Mouse (Mus musculus) WW6 (cell line): ENCODE results near the gene Gng11.

ENCODE experiments used
- DNase-seq: peaks from one replicate; pipeline ENCODE4 v3.0.0-alpha.2; 2013; ENCODE audit warnings: low read depth, low spot score

Gene Gng11

DNA sequence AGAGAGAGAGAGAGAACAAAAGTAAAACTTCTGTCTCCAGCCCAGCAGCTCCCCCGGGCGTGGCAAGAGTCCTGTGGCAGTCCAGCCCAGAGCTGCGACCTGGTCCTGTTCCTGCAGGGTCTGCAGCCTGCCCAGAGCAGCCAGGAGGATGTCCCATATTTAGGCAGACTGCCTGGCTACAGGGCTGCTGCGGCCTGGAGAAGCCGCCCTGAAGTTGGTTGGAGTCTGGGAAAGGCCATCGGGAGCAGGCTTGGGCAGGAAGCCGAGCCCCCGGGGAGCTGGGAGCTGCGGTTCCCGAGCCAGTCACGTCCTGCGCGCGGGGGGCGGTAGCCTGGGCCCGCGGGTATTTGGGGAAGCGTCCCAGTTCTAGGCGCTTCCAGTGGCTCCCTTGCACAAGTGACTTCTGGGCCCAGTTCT lies at the start of gene Gng11:
Gng11 (plus strand) TSS at position 15 of the 417 bp plus-strand sequence.
- peak; percentile 16 for DNase-seq

DNA sequence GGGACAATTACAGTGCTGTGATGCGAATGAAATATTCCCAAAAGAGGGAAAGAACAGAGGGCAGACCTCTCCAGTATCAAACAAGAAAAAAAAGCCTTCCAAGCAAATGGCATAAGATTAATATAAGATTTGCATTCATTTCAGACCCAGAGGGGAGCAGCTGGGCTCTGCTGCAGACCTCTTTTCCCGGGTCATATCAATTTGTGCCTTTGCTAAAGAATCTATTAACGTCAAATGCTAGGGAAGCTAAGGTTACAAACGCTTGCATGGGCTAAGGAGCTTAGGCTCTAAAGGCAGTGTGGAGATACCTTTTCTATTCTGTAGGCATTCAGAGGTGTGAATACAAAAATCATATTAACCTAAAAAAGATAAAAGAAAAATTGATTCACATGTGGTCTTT lies 48.7 kb upstream of the Gng11 start:
- DNase-seq = no peak

DNA sequence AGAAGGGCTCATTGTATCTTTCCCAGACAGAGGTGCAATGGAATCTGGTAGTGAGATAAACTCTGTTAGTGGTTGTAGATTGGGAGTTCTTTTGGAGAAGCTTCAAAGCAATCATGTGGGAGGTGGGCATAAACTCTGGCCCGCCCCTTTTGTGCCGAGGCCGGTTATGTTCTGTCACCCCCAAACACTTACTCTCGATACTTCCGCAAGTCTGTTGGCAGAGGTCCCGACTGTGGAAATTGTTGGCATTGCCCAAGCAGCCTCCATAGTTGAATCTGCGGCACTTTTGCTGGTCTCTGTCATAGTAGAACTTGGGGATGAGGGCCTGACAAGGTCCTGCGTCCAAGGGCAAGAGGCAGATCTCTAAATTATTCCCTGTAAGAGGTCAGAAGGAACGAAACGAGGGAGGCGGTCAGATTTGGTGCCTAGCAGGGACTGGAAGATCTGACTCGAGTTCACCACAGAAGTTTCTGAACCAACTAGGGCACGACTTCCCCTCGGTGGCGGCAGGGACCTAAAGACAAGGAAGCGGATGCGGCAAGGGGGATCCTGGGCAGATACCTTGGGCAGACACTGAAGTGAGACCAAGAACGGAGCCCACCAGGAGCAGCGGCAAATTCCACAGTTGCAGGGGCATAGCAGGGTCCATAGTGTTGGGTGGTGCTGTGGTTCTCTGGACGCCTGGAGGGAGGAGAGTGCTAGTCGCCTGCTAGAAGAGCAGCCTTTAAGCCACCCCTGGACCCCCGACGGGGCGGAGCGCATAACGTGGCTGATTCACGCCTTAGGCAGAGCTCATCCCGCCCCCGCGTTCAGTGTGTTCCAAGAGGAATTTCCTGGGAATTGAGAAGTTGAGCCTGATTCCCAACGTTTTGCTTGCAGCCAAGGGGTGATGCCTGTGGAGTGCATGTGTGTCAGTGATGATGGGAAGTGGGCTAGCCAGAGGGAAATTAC lies 35.8 kb upstream of the Gng11 start:
- DNase-seq = peak; percentile 7

DNA sequence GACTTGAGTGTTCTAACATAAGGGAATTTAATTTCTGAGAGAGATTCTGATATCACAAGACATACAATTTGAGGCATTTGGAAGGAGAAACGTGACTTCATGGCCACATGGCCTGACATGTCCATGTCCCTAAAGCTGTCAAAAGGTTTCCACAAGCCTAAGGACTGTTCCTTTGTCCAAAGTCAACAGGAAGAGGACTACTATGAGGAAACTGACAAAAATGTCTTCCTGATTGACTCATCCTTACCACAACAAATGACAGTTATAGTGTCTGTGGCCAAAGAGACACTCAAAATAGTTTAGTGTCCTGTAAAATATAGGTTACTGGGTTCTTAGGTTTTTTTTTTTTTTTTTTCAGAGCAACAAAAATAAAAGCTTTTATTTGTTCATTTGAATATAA lies 30.0 kb upstream of the Gng11 start:
- no peak for DNase-seq

DNA sequence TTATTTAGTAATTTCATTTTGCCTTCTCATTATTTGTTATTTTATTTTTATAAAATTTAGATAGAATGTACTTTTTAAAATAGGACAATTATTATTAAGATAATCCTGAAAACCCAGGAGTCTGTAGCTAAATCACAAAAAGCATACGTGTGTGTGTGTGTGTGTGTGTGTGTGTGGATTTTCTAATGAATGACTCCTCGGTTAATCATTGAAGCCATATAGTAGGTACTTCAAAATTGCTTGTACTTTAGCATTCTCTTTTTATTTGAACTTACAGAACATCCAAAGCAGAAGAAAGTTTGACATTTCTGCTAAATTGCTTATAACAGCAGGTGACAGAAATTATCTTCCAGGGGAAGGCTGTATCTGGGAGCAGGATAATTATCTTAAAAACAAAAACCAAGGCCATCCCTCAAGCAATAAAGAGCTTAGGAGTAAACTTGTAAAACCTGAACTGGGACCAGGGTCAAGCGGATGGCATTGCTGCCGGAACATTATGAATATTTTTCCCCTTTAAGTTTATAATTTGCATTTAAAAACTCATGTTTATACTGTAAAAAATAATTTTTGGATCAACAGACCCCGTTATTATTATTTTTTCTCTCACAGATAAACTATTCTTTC lies 20.9 kb upstream of the Gng11 start:
- DNase-seq = no peak

DNA sequence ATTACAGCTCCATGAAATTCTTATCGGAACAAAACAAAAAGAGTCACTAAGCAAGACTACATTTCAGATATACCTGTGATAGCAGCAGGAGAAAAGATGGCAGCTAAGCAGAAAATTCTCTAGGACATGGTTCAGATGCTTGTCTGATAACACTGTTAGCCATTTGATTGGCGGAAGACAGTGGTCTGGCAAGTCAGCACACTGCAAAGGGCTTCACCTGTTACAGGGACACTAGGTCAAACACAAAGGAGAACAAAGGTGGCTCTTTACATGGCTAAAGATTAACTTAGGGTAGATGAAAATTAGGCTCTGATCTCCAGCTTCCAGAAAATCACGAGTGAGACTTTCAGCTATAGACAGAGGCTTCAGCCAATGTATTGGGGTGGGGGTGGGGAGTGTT lies 15.0 kb upstream of the Gng11 start, which contains the start of gene Tfpi2:
Tfpi2 (minus strand) TSS at position 170 of the 400 bp plus-strand sequence.
- DNase-seq = no peak

DNA sequence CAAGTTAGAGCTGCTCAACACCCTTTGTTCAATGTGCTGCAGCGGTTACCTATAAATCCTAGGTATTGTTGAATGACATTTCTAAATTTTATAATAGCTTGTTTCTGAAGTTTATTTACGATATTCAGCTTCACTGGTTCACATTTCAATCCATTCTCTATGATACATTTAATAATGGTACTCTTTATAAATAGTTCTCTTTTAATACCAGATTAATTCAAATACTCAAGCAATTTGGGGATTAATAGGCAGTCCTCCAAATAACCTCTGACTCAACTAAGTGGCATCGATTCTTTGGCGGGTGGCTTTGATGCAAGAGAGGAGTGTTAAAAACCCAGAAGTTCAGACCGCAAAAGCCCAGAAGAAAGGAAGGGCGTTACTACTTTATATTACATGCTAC lies 10.2 kb upstream of the Gng11 start, which contains the start of gene Gngt1:
Gngt1 (plus strand) TSS at position 301 of the 400 bp plus-strand sequence.
- DNase-seq = no peak

DNA sequence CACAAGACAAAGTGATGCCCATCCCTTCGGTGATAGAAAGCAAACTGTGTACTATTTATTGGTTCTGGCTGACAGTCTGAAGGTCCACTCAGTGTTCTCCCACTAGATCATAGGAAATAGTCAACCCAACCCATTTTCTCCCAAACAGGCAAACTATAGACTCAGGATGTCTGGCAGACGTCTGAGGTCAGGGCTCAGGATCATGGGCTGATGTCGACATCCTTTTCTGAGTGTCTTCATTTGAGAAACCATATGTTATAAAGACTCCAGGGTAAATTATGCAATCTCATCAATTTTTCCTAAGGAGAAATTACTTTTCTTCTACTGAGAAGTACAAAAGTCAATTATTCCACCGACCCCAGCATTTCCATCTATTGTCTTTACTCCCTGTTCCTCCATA lies 5.6 kb upstream of the Gng11 start:
- no peak for DNase-seq

DNA sequence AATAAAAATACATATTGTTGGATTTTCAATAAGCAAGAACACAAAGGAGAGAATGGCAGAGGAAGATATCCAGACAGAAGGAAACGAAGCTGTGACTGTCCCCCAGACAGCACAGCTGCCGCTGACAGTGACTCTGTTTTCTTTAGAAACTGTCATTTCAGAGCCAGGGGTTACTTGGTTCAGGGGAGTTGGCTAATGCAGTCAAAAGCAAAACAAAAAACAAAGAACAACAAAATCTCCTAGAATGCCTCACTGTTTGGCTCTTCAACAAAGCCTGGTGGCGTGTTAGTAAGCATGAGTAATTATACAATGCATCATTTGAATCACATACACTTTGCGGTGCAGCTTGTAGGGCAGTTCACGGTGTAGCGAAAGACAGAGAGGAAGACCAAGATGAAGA lies 4.4 kb upstream of the Gng11 start:
- DNase-seq = no peak

DNA sequence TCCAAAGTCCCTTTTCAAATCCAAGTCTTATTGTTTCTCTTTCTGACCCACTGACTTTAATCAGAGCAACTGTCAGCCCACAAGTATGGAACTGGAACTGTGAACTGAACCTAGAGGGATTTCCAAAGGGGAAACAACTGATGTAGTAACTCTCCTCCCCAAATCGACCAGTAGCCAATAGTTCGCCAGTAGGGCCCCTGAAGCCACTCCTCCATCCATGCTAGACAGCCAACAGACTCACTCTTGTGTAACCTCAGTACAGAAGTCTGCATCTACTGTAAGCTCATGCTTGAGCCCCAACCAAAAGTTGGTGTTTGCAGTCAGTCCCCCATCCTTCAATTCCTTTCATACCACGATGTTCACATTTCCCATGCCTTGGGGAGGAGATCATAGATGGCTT lies 3.0 kb upstream of the Gng11 start:
- DNase-seq = no peak

DNA sequence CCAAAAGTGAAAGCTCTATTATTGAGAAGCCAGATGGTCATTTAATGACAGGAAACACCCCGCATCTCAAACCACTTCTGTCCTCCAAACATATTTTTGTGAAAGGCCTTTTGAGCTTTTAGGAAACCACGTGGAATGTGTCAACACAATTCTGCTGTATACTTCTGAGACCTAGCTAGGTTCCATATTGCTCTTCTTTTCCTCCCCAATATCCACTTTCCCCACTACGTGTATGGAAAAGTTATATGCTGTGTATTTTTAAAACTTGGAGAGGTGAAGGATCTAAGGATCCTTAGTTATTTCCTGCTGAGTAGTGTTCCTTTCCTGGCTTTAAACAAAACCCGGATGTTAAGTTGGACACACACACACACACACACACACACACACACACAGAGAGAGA lies 259 bp upstream of the Gng11 start:
- no peak for DNase-seq

DNA sequence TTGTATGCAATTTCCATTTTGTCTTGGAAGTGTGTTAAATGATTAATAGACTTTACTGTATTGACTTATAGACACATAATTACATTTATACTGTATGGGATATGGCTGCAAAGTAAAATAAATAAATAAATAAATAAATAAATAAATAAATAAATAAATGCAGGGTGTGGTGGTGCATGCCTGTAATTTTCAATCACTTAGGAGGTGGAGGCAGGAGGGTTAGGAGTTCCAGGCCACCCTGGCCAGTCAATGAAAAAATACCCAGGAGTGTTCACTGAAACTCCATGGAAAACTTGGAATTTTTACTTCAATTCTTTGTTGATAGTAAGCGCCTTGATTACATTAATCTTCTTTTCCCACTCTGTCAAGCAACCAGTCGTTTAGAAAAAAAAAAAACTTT lies 1.1 kb downstream of the Gng11 start:
- no peak for DNase-seq

DNA sequence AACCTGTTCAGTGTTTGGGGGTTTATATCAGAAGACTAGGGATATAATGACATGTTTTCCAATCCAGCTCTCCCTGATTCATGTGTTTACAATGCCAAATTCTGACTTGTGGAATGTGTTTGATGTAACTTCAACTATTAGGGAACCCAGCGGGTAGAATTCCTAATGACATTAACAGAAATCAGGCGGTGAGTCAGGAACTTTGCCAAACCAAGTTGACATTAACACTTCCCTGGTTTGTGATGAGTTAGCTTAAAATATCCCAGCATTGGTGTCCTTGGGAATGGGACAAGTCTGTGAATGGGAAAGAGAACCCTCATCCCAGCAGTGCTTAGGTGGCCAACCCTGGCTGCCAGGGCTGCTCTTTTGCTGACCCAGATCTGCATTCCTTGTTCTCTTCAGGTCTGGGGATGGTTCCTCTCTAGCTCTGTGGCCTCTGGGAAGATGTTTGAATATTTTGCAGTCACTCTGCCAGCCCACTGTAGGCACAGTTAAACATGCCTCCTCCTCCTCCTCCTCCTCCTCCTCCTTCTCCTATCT lies 4.9 kb downstream of the Gng11 start:
- DNase-seq = no peak

DNA sequence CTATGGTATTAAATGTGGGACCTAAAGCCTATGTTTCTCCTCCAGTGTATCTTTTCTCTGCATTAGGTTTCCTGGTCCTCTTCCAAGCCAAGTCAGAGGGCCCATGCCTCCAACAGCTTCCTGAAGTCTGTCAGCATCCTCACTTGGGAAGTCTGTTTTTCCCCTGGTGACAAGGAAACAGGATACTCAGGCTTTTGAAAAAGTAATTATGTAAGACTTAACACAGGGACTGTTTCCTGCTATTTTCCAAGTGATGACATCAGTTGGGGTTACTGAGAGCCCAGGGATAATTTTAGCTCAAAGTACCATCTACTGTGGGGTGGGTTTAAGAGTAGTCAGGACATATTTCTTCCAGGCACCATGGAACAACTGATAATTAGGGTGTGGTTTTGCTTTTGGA lies 5.8 kb downstream of the Gng11 start:
- DNase-seq = no peak

DNA sequence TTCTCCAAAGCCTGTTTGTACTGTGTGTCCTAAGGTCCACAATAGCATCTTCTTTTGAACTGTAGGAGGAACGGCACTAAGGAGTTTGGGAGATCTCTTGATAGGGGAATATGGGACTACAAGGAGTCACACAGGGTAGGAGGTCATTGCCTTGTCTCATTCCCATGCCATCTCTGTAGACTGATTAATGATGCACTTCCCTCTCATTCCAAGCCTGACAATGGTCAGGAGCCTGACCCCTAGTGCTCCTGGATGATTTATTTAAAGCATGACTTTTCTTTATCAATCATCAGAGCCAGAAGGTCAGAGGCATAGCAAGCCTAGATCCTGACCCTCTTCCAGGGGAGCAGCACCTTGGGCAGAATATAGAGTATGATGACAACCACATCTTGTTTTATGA lies 18.9 kb downstream of the Gng11 start:
- DNase-seq = no peak

DNA sequence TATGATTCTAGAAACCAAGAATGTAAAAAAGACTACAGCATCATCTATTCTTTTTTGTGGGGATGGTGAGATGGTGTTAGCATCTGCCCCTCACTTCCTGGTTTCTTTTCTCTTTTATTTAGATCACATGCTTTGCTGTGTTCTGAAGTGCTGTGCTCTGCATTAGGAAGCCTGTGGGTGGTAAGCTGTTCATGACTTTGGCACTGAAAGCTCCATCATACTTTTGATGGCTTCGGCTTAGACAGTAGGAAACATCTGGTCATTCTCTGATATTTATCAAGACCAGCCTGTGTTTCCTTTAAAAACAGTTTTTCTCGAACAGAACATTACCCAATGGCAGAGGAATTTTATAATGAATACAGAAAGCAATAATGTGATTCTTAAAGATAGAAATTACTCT lies 22.7 kb downstream of the Gng11 start:
- no peak for DNase-seq

DNA sequence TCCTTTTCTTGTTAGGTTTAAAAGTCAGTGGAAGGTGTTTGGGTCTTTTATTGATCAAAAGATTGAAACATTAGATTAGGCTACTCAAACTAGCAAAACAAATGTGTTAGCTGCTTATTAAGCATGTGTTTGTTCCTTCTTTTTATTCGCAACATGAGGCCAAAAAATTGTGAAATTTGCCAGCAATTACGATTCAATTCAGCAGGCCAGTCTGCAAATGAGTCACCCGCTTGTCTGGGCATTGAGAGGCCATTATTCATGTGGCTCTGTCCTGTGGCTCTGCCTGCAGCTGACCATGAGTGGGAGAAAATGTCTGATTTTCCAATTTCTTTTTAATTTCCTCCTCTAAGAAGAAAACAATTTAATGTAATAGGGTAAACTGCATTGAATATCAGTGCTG lies 27.3 kb downstream of the Gng11 start:
- no peak for DNase-seq

DNA sequence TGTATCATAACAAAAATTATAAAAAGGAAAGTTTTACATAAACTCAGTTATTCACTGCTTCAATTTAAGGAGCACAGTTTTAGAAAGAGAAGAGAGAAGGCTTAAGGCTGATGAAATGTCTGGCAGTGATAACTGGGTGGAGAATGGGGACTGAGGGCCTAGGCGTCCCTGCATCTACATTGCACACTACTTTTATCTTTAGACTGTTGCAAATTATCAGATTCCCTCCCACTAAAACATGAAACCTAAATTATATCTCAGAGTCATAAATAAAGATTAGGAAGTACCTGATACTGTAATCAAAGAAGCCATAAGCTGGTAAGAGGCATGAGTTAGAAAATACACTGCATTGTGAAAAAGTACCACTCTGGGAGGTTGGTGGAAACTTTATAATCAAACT lies 38.1 kb downstream of the Gng11 start:
- DNase-seq = no peak

DNA sequence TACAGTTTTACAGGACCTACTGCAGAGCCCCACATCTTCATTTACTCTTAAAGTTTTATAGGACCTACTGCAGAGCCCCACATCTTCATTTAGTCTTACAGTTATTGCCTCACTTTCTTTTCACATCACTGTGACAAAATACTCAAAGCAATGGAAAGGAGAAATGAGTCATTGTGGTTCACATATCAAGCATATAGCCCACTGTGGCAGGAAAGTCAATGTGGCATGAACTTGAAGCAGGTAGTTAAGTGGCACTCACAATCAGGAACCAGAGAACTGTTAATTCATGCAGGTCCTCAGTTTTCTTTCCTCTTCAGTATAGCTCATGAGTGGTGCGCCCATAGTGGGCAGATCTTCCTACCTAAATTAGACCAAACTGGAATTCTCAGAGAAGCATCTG lies 43.5 kb downstream of the Gng11 start:
- DNase-seq = no peak

DNA sequence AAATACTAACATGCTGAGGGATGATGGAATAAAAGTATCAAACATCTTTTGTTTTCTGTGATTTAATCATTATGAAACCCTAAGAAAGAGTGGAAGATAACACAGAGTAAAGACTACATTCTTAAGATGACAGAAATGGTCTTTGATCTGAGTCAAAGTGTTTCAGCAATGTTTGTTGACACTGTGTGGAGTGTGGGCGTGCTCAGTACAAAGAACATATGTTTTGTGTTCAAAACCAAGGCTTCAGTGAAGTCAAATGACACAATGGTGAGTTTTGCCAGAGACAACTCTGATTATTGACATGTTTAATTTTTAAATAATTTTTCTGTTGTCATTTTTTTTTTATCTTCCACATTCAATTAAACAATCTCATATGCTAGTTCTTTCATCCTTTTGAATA lies 49.1 kb downstream of the Gng11 start:
- no peak for DNase-seq

DNA sequence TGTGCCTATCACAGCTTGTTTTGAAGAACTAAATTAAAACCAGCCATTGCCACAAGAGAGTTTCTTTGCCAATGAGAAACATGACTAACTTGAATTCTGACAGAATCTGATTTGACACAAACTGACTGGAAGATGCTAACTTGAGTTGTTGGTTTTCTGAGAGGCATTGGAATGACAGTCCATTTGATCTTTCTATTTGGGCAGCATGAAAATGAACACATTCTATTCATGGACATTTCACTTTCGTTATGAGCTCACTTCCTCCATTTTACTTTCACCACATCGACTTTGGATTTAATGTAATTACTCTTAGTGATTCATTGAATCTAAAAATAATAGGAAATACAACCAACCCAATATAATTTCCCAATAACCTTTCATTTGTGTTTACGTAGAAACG lies 50.7 kb downstream of the Gng11 start:
- no peak for DNase-seq
